Mouse (Mus musculus) midbrain, embryonic 11.5 days (tissue): Measurements from ENCODE around the gene Cstf1. TPM values are rescaled to one million over a fixed set of nuclear protein-coding genes. Genes with fewer than 3 reads are reported as not detected.

Experiments
- ATAC-seq: fragments of 200-750 bp; cut with Nextera tagmentation; 2 replicates; pipeline ENCODE4 v1.8.0; 2017; ENCODE audit warnings: moderate TSS enrichment, moderate library complexity; ENCODE audit not compliant: low FRiP score
- DNase-seq: peaks from one replicate; pipeline ENCODE4 v3.0.0; 2015; ENCODE audit warnings: low spot score; ENCODE audit errors: missing footprints
- H3K27ac ChIP-seq: fragments of 300-500 bp; sonication (generic); 2 replicates; pipeline ENCODE4 v1.5.1; 2014; ENCODE audit warnings: low read depth, low read length
- H3K27me3 ChIP-seq: fragments of 300-500 bp; sonication (generic); 2 replicates; pipeline ENCODE4 v1.6.1; 2014; ENCODE audit warnings: mild to moderate bottlenecking, low read length, moderate library complexity, mixed read lengths; ENCODE audit not compliant: control insufficient read depth, insufficient read depth
- H3K36me3 ChIP-seq: fragments of 300-500 bp; sonication (generic); 2 replicates; pipeline ENCODE4 v1.6.1; 2014; ENCODE audit warnings: mild to moderate bottlenecking, low read length, moderate library complexity, mixed read lengths; ENCODE audit not compliant: control insufficient read depth, insufficient read depth
- H3K4me1 ChIP-seq: fragments of 300-500 bp; sonication (generic); 2 replicates; pipeline ENCODE4 v1.6.1; 2014; ENCODE audit warnings: low read length; ENCODE audit not compliant: control insufficient read depth, insufficient read depth
- H3K4me2 ChIP-seq: fragments of 300-500 bp; sonication (generic); 2 replicates; pipeline ENCODE4 v1.6.1; 2014; ENCODE audit warnings: mild to moderate bottlenecking, moderate library complexity
- H3K4me3 ChIP-seq: fragments of 300-500 bp; sonication (generic); 2 replicates; pipeline ENCODE4 v1.5.1; 2014; ENCODE audit warnings: low read depth, low read length
- H3K9ac ChIP-seq: fragments of 300-500 bp; sonication (generic); 2 replicates; pipeline ENCODE4 v1.6.1; 2014; ENCODE audit warnings: low read length
- H3K9me3 ChIP-seq: fragments of 300-500 bp; sonication (generic); 2 replicates; pipeline ENCODE4 v1.6.1; 2016; ENCODE audit warnings: low read length; ENCODE audit not compliant: control insufficient read depth
- WGBS: fragments of 180-500 bp; shearing (Covaris S2); extraction: QIAGEN DNeasy Blood & Tissue Kit; methylation state at CpG from one replicate; pipeline ENCODE4 v1.1.7; 2014; 5-methylcytosine and 5-hydroxymethylcytosine counted together
- polyA plus RNA-seq: library from polyadenylated mRNA; unstranded; fragments of >200 nt; fragmentation: Nextera tagmentation; extraction: Ambion mirVana; gene quantifications from 2 replicates; pipeline ENCODE4 v1.2.1, GENCODE M21; 2014

Gene Cstf1
- polyA plus RNA-seq, 1 experiment from 2014 or later, result 50.2 TPM

DNA sequence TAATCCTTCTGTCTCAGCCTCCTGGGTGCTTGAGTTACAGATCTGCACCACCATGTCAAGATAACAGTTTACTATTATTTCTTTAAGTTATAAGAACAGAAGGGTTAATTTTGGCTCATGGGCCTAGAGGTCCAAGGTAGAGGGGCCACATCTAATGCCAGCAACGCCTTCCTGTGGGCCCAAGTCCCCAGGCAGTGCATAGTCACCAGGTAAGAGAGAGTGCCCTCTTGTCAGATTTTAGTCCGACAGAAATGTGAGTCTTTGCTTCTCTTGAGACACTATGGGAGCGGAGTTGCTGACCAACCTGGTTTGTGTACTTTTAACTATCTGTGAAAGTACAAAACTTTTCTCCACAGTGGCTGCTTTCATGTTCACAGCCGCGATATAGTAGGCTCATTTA is 25.8 kb upstream of the Cstf1 start:
- Histone ChIP-seq H3K9me3 (no peaks in the 10 kb centered on the region), H3K27me3 (no peaks in the 10 kb centered on the region), H3K36me3 (no peaks in the 10 kb centered on the region), H3K4me1 (peaks cover 17% of the 10 kb centered on the region; the same call in 1 of the 2 replicates), H3K4me2 (peak overlapping the region; percentile 98), H3K9ac (peak overlapping the region; percentile 22; the same call in 1 of the 2 replicates), H3K27ac (no peak overlapping the region), H3K4me3 (no peak overlapping the region; the same call in 1 of the 2 replicates)
- no peak for DNase-seq
- no peak; the same call in 1 of the 2 replicates for ATAC-seq
- WGBS, result 38% methylated on average over 5 of the region's 5 CpGs

DNA sequence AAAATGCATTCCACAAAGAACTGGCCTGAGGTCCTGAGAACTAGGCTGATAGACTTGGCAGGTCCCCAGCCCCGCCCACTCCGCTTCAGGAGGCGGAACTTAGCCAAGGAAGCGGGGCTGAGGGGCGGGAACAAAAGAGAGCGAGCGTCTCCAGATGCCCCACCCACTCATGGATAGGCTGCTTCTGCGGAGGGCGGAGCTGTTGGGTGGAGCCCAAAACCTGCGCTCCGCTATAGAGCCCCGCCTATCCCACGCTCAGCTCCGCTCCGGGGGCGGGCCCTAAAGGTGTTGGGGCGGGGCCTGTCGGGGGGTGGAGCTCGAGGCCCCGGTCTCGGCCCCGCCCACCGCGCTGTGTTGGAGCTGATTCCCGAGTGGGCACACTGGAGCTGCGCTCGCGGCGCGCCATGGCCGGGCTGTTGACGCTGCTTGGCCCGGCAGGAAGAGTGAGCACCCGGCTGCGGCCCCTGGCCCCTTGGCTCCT is 25.2 kb upstream of the Cstf1 start, which contains the start of gene Fam210b:
Fam210b (plus strand) TSS at position 308 of the 481 bp plus-strand sequence.
- peak within 1 kb of the TSS; percentile 98 for H3K4me2 ChIP-seq
- no peaks in the 10 kb centered on the region for H3K27me3 ChIP-seq
- peak within 1 kb of the TSS; percentile 66 for H3K4me3 ChIP-seq
- H3K9ac ChIP-seq, result peak within 1 kb of the TSS; percentile 73
- no peak within 1 kb of the TSS for H3K27ac ChIP-seq
- no peaks in the 10 kb centered on the region for H3K9me3 ChIP-seq
- peaks cover 17% of the 10 kb centered on the region; the same call in 1 of the 2 replicates for H3K4me1 ChIP-seq
- ATAC-seq (peak; percentile 96), DNase-seq (peak; percentile 100)
- H3K36me3 ChIP-seq, result no peaks in the 10 kb centered on the region
- WGBS, result 0% methylated on average over 35 of the region's 35 CpGs

DNA sequence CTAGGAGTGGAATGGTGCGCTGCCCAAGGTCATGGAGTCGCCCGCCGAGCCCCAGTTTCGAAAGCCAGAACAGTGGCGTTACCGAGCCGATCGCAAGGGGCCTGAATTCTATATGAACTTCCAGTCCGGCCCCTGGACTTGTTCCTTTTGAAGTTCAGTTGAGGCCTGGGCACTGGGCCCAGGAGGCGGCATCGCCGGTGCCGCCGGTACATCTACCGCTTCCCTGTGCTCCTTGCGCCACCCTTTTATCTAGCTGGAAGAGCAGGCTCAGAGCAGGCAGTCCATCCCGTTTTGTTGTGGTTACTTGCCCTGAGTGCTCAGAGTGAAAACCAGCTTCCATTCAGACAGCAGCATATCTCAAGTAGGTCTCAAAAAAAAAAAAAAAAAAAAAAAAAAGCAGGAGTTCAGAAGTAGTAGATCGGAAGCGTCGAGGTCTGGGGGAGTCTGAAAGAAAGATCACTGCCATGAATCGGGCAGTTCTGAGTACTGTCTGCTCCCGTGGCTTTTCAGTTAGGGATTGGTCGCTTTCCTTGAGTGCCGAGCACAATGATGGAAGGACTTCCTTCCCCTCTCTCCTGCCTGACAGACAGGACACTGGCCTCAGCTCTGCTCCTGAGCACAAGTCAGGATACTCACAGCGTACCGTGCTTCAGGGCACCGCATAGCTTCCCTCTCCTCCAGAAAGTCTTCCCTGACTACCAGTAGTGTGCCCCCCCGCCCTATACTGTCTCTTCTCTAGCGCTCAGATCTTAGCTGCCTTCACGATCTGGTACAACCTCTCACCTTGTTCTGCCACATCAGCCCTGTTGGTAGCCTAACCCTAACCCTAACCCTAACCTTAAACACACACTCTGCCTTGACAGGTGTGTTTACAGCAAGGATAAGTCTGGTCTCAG is 24.2 kb upstream of the Cstf1 start:
- H3K4me1 ChIP-seq, result peaks cover 17% of the 10 kb centered on the region; the same call in 1 of the 2 replicates
- ATAC-seq (no peak), DNase-seq (peak; percentile 89)
- no peaks in the 10 kb centered on the region for H3K27me3 ChIP-seq
- no peaks in the 10 kb centered on the region for H3K36me3 ChIP-seq
- no peak overlapping the region for H3K27ac ChIP-seq
- H3K9me3 ChIP-seq, result no peaks in the 10 kb centered on the region
- peak overlapping the region; percentile 66 for H3K4me3 ChIP-seq
- H3K4me2 ChIP-seq, result peak overlapping the region; percentile 98
- WGBS, result 10% methylated on average over 31 of the region's 31 CpGs
- peak overlapping the region; percentile 73 for H3K9ac ChIP-seq

DNA sequence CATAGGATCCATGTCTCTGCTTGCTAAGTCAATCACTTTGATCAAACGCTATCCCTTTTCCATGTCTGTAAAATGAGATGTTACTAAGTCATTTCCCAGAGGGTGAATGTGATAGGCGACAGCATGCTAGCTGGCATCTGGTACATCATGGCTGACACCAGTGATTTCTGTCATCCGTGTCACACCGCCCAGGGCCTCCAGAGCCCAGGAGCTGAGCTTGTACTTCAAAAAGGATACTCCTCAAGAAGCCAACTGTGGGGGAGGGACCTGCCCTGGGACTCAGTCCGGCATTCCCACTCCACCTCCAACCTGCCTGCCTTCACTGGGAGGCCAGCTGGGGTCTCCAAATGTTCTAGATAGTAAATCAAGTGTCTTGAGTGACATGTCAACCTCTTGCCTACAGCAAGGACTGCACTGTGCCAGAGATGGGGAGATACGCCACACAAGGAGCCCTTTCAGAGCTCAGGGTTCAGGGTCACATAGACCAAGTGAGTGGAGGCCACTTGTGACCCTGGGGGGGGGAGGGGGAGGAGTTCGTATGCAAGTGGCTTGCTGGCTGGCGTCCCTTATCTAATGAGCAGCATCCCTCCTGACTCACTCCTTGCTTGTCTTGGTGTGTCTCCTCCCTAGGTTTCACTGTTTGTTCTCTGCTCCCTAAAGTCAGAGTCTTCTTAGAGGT is 23.4 kb upstream of the Cstf1 start:
- peak overlapping the region; percentile 66 for H3K4me3 ChIP-seq
- no peak overlapping the region for H3K9ac ChIP-seq
- no peak overlapping the region for H3K27ac ChIP-seq
- WGBS, result 79% methylated on average over 8 of the region's 8 CpGs
- peaks cover 15% of the 10 kb centered on the region; the same call in 1 of the 2 replicates for H3K4me1 ChIP-seq
- ATAC-seq (no peak), DNase-seq (no peak)
- H3K36me3 ChIP-seq, result no peaks in the 10 kb centered on the region
- H3K4me2 ChIP-seq, result peak overlapping the region; percentile 98
- H3K9me3 ChIP-seq, result no peaks in the 10 kb centered on the region
- H3K27me3 ChIP-seq, result no peaks in the 10 kb centered on the region

DNA sequence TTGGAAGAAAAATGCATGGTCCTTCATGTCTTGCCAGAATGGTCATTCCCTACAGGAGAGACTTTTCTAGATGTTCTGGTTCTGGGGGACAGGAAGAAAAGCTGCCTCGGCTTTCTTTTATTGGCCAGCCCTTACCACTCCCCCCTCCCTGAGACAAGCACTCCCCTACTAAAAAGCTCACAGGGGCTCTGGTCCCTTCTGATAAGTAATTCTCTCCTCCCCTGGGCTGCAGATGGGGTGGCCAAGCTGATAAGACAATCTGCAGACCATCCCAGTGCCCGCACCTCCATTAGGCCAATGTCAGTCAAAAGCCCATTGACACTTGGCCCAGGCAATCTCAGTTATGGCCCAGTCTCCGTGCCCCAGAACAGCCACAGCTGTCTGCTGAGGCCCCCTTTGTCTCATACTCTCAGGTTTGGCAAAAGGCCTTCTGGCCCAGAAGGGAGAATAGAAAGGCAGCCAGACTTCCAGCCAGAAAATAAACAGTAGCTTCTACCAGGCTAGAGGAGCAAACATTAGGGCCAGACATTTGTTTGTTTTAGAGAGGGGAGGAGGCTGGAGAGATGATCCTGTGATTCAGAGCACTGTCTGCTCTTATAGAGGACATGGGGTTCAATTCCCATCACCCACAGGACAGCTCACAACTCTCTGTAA is 22.1 kb upstream of the Cstf1 start:
- Histone ChIP-seq H3K4me1 (peaks cover 15% of the 10 kb centered on the region; the same call in 1 of the 2 replicates), H3K9ac (no peak overlapping the region), H3K27ac (peak overlapping the region; percentile 73), H3K27me3 (no peaks in the 10 kb centered on the region), H3K9me3 (no peaks in the 10 kb centered on the region), H3K36me3 (no peaks in the 10 kb centered on the region), H3K4me3 (no peak overlapping the region), H3K4me2 (peak overlapping the region; percentile 23; the same call in 1 of the 2 replicates)
- WGBS, result 61% methylated on average over 3 of the region's 3 CpGs
- no peak for ATAC-seq
- no peak for DNase-seq

DNA sequence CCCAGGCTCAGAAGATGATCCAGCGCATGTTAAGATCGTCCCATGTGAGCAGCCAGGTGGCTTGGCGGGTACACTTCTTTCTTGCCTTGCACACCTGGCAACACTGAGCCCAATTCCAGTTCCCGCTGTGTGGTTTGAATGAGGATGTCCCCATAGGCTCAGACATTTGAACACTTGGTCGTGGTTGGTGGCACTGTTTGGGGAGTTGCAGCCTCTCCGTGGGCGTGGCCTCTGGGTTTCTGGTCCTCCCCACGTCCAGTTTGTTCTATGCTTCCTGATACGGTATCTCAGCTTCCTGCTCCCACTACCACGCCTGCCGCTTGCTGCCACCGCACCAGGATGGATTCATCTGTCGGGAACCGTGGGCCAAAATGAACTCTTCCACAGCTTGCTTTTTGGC is 20.7 kb upstream of the Cstf1 start:
- Histone ChIP-seq H3K9me3 (no peaks in the 10 kb centered on the region), H3K4me2 (no peak overlapping the region), H3K4me3 (no peak overlapping the region), H3K27ac (no peak overlapping the region), H3K36me3 (no peaks in the 10 kb centered on the region), H3K27me3 (no peaks in the 10 kb centered on the region), H3K9ac (no peak overlapping the region), H3K4me1 (peaks cover 13% of the 10 kb centered on the region; the same call in 1 of the 2 replicates)
- 76% methylated on average over 14 of the region's 14 CpGs for WGBS
- ATAC-seq (no peak), DNase-seq (no peak)

DNA sequence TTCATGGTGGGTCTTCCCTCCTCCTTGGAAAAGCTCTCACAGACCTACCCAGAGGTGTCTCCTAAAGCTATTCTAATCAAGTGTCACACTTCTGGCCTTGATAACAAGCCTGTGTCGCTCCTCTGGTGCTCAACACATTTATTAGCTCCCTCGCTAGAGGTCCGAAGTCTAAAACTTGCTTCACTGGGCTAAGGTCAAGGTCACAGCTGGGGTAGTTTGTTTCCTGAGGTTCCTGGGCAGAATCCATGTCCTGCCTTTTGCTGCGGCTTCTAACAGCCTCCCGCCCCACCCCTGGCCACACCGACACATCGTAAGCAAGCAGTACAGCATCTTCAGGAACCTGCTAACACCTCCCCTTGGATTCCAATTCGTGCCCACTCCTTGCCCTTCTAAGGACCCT is 19.7 kb upstream of the Cstf1 start:
- H3K4me1 ChIP-seq, result peaks cover 9% of the 10 kb centered on the region; the same call in 1 of the 2 replicates

DNA sequence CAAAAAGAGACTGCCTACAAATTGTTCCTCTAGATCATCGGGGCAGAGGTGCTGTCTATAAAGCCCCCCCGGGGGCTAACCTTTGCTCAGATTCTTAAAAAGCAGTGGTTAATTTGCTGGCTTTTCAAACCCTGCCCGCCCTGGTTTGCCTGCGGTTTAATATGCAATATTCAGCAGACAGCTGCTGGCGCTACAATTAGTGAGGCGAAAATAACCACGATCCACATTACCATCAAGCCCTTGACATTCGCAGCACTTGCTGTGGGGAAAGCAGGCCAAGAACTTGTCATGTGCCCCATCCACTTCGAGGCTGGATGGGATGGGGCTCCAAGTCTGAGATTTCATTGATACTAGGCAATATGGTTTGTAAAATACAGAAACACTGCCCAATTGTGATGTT is 17.3 kb upstream of the Cstf1 start:
- H3K36me3 ChIP-seq, result peaks cover 13% of the 10 kb centered on the region; the same call in 1 of the 2 replicates
- DNase-seq, result no peak

More for the DNA sequence above, 19.7 kb upstream of the Cstf1 start:
- WGBS, result 87% methylated on average over 8 of the region's 8 CpGs
- no peaks in the 10 kb centered on the region for H3K27me3 ChIP-seq
- no peak for DNase-seq
- no peaks in the 10 kb centered on the region for H3K9me3 ChIP-seq
- H3K9ac ChIP-seq, result no peak overlapping the region
- no peak overlapping the region for H3K27ac ChIP-seq
- no peak overlapping the region for H3K4me2 ChIP-seq
- H3K4me3 ChIP-seq, result no peak overlapping the region
- H3K36me3 ChIP-seq, result no peaks in the 10 kb centered on the region
- no peak for ATAC-seq

More for the DNA sequence above, 17.3 kb upstream of the Cstf1 start:
- H3K9me3 ChIP-seq, result no peaks in the 10 kb centered on the region
- no peak for ATAC-seq
- peaks cover 4% of the 10 kb centered on the region; the same call in 1 of the 2 replicates for H3K4me1 ChIP-seq
- H3K4me3 ChIP-seq, result no peak overlapping the region
- no peak overlapping the region for H3K9ac ChIP-seq
- H3K4me2 ChIP-seq, result no peak overlapping the region
- no peaks in the 10 kb centered on the region for H3K27me3 ChIP-seq
- no peak overlapping the region for H3K27ac ChIP-seq
- WGBS, result 70% methylated on average over 9 of the region's 9 CpGs
